Mouse (Mus musculus) midbrain, postnatal 0 days (tissue): ENCODE measurements at regions not wholly inside any gene's neighbourhood (a gene's known extent, or its start where the extent isn't known, plus 50 kb on each side); places are given as distances from the start of the nearest gene placed in this dataset.

ENCODE experiments used
- ATAC-seq: fragments of 200-750 bp; cut with Nextera tagmentation; 2 replicates; pipeline ENCODE4 v1.8.0; 2017; ENCODE audit warnings: moderate number of reproducible peaks, mild to moderate bottlenecking, moderate TSS enrichment, moderate library complexity; ENCODE audit not compliant: low FRiP score
- DNase-seq: peaks from one replicate; pipeline ENCODE4 v3.0.0-alpha.2; 2015; ENCODE audit warnings: low spot score
- H3K27ac ChIP-seq: fragments of 300-500 bp; sonication (generic); 2 replicates; pipeline ENCODE4 v1.5.1; 2014; ENCODE audit warnings: low read depth, mild to moderate bottlenecking, low read length, mixed read lengths
- H3K27me3 ChIP-seq: fragments of 300-500 bp; sonication (generic); 2 replicates; pipeline ENCODE4 v1.6.1; 2014; ENCODE audit warnings: low read length, control low read depth, mixed read lengths; ENCODE audit not compliant: insufficient read depth
- H3K36me3 ChIP-seq: fragments of 300-500 bp; sonication (generic); 2 replicates; pipeline ENCODE4 v1.6.1; 2014; ENCODE audit warnings: low read length, control low read depth, mixed read lengths; ENCODE audit not compliant: insufficient read depth
- H3K4me1 ChIP-seq: fragments of 300-500 bp; sonication (generic); 2 replicates; pipeline ENCODE4 v1.6.1; 2014; ENCODE audit warnings: mild to moderate bottlenecking, control low read depth, antibody characterized with exemption, low read length, mixed read lengths; ENCODE audit not compliant: insufficient read depth
- H3K4me2 ChIP-seq: fragments of 300-500 bp; sonication (generic); 2 replicates; pipeline ENCODE4 v1.6.1; 2014; ENCODE audit warnings: low read depth, mild to moderate bottlenecking, low read length, mixed read lengths; ENCODE audit not compliant: poor library complexity, severe bottlenecking
- H3K4me3 ChIP-seq: fragments of 300-500 bp; sonication (generic); 2 replicates; pipeline ENCODE4 v1.5.1; 2014; ENCODE audit warnings: low read depth, mild to moderate bottlenecking, low read length, moderate library complexity
- H3K9ac ChIP-seq: fragments of 300-500 bp; sonication (generic); replicated peaks from 2 replicates; pipeline ENCODE4 v1.6.1; 2014; ENCODE audit warnings: mild to moderate bottlenecking, low read length, moderate library complexity, mixed read lengths; ENCODE audit not compliant: poor library complexity, severe bottlenecking
- H3K9me3 ChIP-seq: fragments of 300-500 bp; sonication (generic); 2 replicates; pipeline ENCODE4 v1.6.1; 2016; ENCODE audit warnings: low read length, control low read depth
- CTCF ChIP-seq: IDR thresholded peaks from 2 replicates; pipeline ENCODE4 v1.5.1; 2016; ENCODE audit warnings: antibody characterized with exemption, mild to moderate bottlenecking
- WGBS: fragments of 180-500 bp; shearing (Covaris S2); extraction: QIAGEN DNeasy Blood & Tissue Kit; methylation state at CpG from one replicate; pipeline ENCODE4 v1.1.7; 2014; 5-methylcytosine and 5-hydroxymethylcytosine counted together

DNA sequence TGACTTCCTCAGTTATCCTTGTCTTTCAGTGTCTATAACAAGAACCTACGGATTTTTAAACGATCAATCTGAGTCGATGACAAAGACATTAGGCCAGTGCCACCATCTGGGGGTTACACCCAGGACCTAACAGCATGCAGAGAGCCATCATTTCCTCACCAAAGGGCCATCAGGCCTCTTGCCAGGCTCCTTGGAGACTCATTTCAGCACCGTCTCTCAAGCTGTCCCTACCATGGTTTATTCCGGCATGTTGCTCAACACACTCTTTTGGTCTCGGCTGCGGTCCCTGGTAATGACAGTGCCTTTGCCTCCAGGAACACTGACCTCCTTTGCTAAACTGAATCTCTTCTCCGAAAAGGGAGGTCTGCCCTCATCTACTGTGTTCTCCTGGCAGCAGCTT, 144.4 kb upstream of the Gm15217 start:
- Histone ChIP-seq H3K27me3 (no peaks in the 10 kb centered on the region), H3K9me3 (no peaks in the 10 kb centered on the region), H3K9ac (no peak overlapping the region), H3K27ac (no peak overlapping the region), H3K4me3 (no peak overlapping the region), H3K4me2 (no peak overlapping the region), H3K36me3 (no peaks in the 10 kb centered on the region), H3K4me1 (no peaks in the 10 kb centered on the region)
- no peak for TF ChIP-seq CTCF
- 95% methylated on average over 8 of the region's 8 CpGs for WGBS
- no peak for DNase-seq
- ATAC-seq = no peak

DNA sequence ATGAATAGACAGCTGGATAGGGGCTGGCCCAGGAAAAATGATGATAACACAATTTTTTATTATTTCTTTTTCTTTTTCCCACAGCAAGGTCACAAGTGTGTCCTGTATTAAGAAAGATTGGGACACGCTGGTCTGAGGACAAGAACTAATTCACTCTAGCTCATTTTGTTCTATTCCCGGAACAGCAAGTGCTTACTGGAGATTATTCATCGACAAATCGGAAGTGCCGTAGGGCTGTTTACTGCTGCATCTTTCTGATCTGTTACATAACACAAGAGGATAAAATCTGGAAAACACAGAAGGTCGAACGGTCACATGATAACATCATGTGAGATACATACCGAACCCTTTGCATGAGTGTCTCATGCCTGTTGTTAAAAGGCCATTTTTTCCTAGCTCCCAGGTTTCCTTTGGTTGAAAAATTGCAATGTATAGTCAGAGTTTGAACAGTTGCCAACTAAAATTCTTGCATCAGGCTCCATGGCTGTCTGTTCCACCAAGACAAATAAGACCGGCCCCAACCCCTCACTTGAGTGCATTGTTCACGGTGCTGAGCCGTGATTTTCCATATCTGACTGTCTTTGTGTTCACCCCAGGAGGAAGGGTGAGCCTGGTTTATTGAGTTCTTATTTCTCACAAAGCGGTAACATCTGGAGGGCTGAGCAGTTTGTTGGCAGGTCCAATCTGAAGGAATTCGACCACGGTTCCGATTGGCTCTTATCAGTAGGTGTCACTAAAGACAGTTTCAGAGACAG, 139.0 kb upstream of the Gm15217 start:
- no peaks in the 10 kb centered on the region for H3K27me3 ChIP-seq
- no peak overlapping the region for H3K4me3 ChIP-seq
- TF ChIP-seq CTCF = no peak
- no peaks in the 10 kb centered on the region for H3K9me3 ChIP-seq
- DNase-seq (no peak), ATAC-seq (no peak)
- H3K36me3 ChIP-seq = no peaks in the 10 kb centered on the region
- 84% methylated on average over 15 of the region's 15 CpGs for WGBS
- H3K4me2 ChIP-seq = no peak overlapping the region
- H3K27ac ChIP-seq = no peak overlapping the region
- H3K9ac ChIP-seq = no peak overlapping the region
- no peaks in the 10 kb centered on the region for H3K4me1 ChIP-seq

DNA sequence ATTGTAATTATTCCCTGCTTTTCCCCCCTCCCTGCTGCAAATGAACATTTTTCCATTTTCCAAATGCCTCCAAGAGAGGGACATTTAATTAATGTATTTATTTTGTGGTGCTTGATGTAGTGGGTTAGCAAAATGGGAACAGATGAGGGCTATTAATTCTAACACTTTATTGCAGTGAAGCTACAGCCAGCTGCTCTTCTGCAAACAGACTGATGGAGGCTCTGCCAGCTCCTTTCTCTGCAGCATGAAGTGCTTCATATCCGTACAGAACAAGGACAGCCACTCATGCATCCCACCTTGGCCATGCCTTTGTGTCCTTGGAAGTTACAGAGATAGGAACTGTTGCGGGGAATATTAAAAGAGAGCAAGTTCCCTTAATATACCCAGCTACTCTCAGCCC, 138.3 kb upstream of the Gm15217 start:
- DNase-seq (no peak), ATAC-seq (no peak)
- Histone ChIP-seq H3K36me3 (no peaks in the 10 kb centered on the region), H3K4me3 (no peak overlapping the region), H3K27me3 (no peaks in the 10 kb centered on the region), H3K4me2 (no peak overlapping the region), H3K9ac (no peak overlapping the region), H3K4me1 (no peaks in the 10 kb centered on the region), H3K27ac (no peak overlapping the region), H3K9me3 (no peaks in the 10 kb centered on the region)
- TF ChIP-seq CTCF = no peak
- 91% methylated on average over 2 of the region's 2 CpGs for WGBS

DNA sequence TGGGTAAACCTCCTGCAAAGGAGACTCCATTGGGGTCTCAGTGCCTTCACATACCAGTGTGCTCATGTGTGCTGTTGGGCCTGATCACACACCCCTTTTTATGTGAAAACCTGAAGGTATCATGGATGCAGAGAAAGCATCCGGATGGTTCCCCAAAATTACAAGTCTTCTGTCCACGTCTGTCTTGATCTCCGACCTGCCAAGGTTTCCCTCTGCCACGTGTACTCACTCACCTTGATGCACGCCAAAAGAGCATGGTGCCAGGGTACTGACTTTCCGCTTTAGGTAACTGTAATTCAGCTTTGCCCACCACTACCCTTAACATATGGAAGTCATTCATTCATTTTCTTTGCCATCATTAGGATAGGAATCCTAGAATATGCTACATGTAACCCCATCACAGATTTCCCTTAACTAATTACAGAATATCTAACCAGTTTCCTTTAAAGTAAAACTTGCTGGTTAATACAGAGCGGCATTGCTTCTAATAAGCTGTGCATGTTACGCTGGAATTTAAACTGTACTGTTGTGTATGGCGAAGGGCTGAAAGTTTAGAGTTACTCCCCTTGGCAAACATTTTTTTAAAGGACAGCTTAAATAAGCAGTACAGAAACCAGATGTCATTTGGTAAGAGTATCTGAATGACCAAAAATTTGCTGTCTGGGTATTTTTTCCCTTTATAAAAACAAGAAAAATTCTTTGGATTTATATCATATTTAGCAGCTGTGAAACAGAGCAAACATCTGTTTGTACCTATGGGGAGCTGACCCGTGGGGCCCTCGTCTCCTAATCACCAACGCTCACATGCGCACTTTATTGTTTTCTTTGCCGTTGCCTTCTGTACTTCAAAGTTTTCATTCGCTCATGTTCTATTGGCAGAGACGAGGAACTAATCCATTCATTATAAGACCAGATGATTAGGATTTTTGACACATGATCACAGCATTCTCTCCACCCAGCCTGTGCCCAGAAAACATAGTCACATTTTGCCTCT, 131.4 kb upstream of the Gm15217 start:
- Histone ChIP-seq H3K4me3 (no peak overlapping the region), H3K4me1 (no peaks in the 10 kb centered on the region), H3K4me2 (no peak overlapping the region), H3K9me3 (no peaks in the 10 kb centered on the region), H3K27me3 (no peaks in the 10 kb centered on the region), H3K36me3 (no peaks in the 10 kb centered on the region), H3K9ac (no peak overlapping the region), H3K27ac (no peak overlapping the region)
- DNase-seq = no peak
- no peak for ATAC-seq
- TF ChIP-seq CTCF = no peak
- WGBS = 75% methylated on average over 16 of the region's 16 CpGs

DNA sequence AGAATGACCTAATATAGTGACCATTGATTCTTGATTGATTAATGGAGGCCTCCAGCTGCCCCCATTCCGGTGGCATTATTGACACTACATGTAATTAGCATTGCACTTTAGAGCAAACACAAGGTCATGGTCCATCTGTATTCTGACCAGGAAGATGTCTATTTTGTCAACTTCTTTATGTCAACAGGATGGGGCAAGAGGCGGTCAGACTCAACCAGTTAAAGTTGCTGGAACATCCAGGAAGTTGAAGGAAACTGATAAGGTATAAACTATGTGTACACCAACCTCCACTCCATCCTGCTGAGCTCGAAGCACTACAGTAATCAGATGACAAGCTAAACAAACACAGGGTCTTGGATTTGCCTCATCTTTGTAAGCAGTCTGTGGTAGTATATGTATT, 130.1 kb upstream of the Gm15217 start:
- H3K4me2 ChIP-seq = no peak overlapping the region
- ATAC-seq (no peak), DNase-seq (no peak)
- H3K27me3 ChIP-seq = no peaks in the 10 kb centered on the region
- H3K4me1 ChIP-seq = no peaks in the 10 kb centered on the region
- WGBS = 76% methylated on average over 3 of the region's 3 CpGs
- no peak overlapping the region for H3K27ac ChIP-seq
- H3K9me3 ChIP-seq = no peaks in the 10 kb centered on the region
- TF ChIP-seq CTCF = no peak
- no peaks in the 10 kb centered on the region for H3K36me3 ChIP-seq
- no peak overlapping the region for H3K9ac ChIP-seq
- H3K4me3 ChIP-seq = no peak overlapping the region

DNA sequence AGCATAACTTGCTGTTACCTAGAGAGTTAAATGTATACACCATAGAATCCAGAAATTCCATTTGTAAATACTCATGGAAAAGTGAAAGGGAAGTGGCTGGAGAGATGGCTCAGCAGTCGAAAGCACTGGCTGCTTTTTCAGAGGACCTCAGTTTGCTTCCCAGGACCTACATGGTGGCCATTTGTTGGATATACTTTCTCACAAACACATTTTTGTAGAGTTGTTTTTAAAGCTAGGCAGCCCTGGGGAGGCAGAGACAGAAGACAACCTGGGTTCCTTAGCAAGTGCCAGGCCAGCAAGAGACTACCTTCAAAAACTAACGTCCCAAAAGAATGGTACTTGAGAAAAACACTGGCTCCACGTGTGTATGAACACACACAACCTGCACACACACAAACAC, 124.0 kb upstream of the Gm15217 start:
- H3K27ac ChIP-seq = no peak overlapping the region
- H3K4me3 ChIP-seq = no peak overlapping the region
- no peaks in the 10 kb centered on the region for H3K27me3 ChIP-seq
- H3K4me1 ChIP-seq = no peaks in the 10 kb centered on the region
- no peak for TF ChIP-seq CTCF
- no peaks in the 10 kb centered on the region for H3K9me3 ChIP-seq
- WGBS = 82% methylated on average over 3 of the region's 3 CpGs
- ATAC-seq (no peak), DNase-seq (no peak)
- no peak overlapping the region for H3K4me2 ChIP-seq
- H3K9ac ChIP-seq = no peak overlapping the region
- H3K36me3 ChIP-seq = no peaks in the 10 kb centered on the region
